Mouse (Mus musculus): Measurements from ENCODE around the gene Egln3.

- TF ChIP-seq CTCF (IDR thresholded peaks at IDR 0.05; ENCODE audit: extremely low read depth, insufficient read length, insufficient replicate concordance, low read depth, low read length) (no peak), POLR2A (IDR thresholded peaks at IDR 0.05; ENCODE audit: low read depth, low read length) (no peak)
Observed at GRCm38 (mm10) chr12:54225090-54225489, 21.4 kb upstream of the Egln3 start.
